Mouse (Mus musculus) adrenal gland, adult 2 months (tissue): ENCODE measurements around the gene Rhot2. TPM values are rescaled to one million over a fixed set of nuclear protein-coding genes. Genes with fewer than 3 reads are reported as not detected.

Source experiments
- DNase-seq: peaks from one replicate; pipeline ENCODE4 v3.0.0; 2021
- microRNA-seq, 2 experiments: library from miRNA; unstranded; fragments of <30 nt; microRNA quantifications; one replicate each; pipeline ENCODE4 v1.2.0; 2021
- polyA plus RNA-seq: library from polyadenylated mRNA; depleted of rRNA; stranded (reverse); fragments of >200 nt; gene quantifications from 2 replicates; pipeline ENCODE4 v1.2.3, GENCODE M21; 2012; rRNA removed
- total RNA-seq, 2 experiments: library from RNA; stranded (reverse); gene quantifications; 2 replicates each; pipeline ENCODE4 v1.2.3; 2021

The Rhot2 gene
- total and polyA plus RNA-seq, 3 experiments, result 107 to 193 (median 127) TPM

- peak; percentile 69 for DNase-seq
Measured at GRCm38 (mm10) chr17:25796211-25796771, 48.4 kb downstream of the Rhot2 start.

GRCm38 (mm10) chr17:25795609-25796092, 49.0 kb downstream of the Rhot2 start, which contains the start of gene AC134908.4:
Gene AC134908.4, minus strand, starts transcription at chr17:25795659.
- peak; percentile 49 for DNase-seq

- DNase-seq, result no peak
Measured at GRCm38 (mm10) chr17:25794998-25795397, 49.7 kb downstream of the Rhot2 start.

- no peak for DNase-seq
Measured at GRCm38 (mm10) chr17:25794197-25794596, 50.5 kb downstream of the Rhot2 start.

GRCm38 (mm10) chr17:25792615-25793014, 52.0 kb downstream of the Rhot2 start, which contains the start of gene Fam173a:
Gene Fam173a, minus strand, starts transcription at chr17:25792901.
- DNase-seq, result peak; percentile 84

- DNase-seq, result peak; percentile 90
Measured at GRCm38 (mm10) chr17:25791843-25792527, 52.7 kb downstream of the Rhot2 start.

GRCm38 (mm10) chr17:25791320-25791842, 53.3 kb downstream of the Rhot2 start:
- DNase-seq, result no peak

Small RNA genes lying within 50 kb of the gene (microRNA-seq; reads per million reads assigned to microRNA genes)
- 1.3 to 2.1 reads per million in 2 experiments for gene Mir3082

Other genes starting within 250 kb of the Rhot2 start
- gene Gng13, start 127.7 kb downstream of the Rhot2 start, total RNA-seq, result 1 to 10 TPM; 1.1 to 1.4 TPM
- not detected in 2 replicates for gene Gng13, start 127.7 kb downstream of the Rhot2 start, polyA plus RNA-seq
- 1 to 10 TPM; 1.8 to 2.3 TPM for gene Chtf18, start 117.4 kb downstream of the Rhot2 start, total RNA-seq
- gene Chtf18, start 117.4 kb downstream of the Rhot2 start, polyA plus RNA-seq, result 3.0 and 4.1 TPM in 2 replicates
- 10 to 100 TPM; 10.3 to 14.6 TPM for gene Rpusd1, start 117.2 kb downstream of the Rhot2 start, total RNA-seq
- 87.7 and 100 TPM in 2 replicates for gene Rpusd1, start 117.2 kb downstream of the Rhot2 start, polyA plus RNA-seq
- not detected for gene Mslnl, start 108.8 kb downstream of the Rhot2 start, total RNA-seq
- gene Mslnl, start 108.8 kb downstream of the Rhot2 start, polyA plus RNA-seq, result 0.18 and 0.26 TPM in 2 replicates
- 10 to 100 TPM in 1 of 2 experiments, 1 to 10 TPM in 1; 6.0 to 10.3 TPM for gene Msln, start 90.5 kb downstream of the Rhot2 start, total RNA-seq
- gene Msln, start 90.5 kb downstream of the Rhot2 start, polyA plus RNA-seq, result 4.1 and 5.2 TPM in 2 replicates
- gene Narfl, start 71.1 kb downstream of the Rhot2 start, total RNA-seq, result 10 to 100 TPM; 31.0 to 31.2 TPM
- gene Narfl, start 71.1 kb downstream of the Rhot2 start, polyA plus RNA-seq, result 18.9 and 22.1 TPM in 2 replicates
- gene Haghl, start 59.2 kb downstream of the Rhot2 start, total RNA-seq, result 10 to 100 TPM; 16.6 to 33.7 TPM
- gene Haghl, start 59.2 kb downstream of the Rhot2 start, polyA plus RNA-seq, result 67.2 and 70.8 TPM in 2 replicates
- not detected for gene Ccdc78, start 58.3 kb downstream of the Rhot2 start, total RNA-seq
- 0.11 TPM in 2 replicates for gene Ccdc78, start 58.3 kb downstream of the Rhot2 start, polyA plus RNA-seq
- gene Fam173a, start 52.0 kb downstream of the Rhot2 start, total RNA-seq, result 10 to 100 TPM; 52.0 to 81.1 TPM
- gene Fam173a, start 52.0 kb downstream of the Rhot2 start, polyA plus RNA-seq, result 125 and 146 TPM in 2 replicates
- gene AC134908.4, start 49.2 kb downstream of the Rhot2 start, total RNA-seq, result 1 to 10 TPM in 1 of 2 experiments, not detected in 1; 1.2 TPM
- gene AC134908.4, start 49.2 kb downstream of the Rhot2 start, polyA plus RNA-seq, result 0.96 TPM in 1 of 2 replicates, not detected in the other
- 10 to 100 TPM; 16.8 to 33.1 TPM for gene Metrn, start 47.7 kb downstream of the Rhot2 start, total RNA-seq
- gene Metrn, start 47.7 kb downstream of the Rhot2 start, polyA plus RNA-seq, result 121 and 176 TPM in 2 replicates
- 10 to 100 TPM; 26.6 to 54.4 TPM for gene Fbxl16, start 35.8 kb downstream of the Rhot2 start, total RNA-seq
- gene Fbxl16, start 35.8 kb downstream of the Rhot2 start, polyA plus RNA-seq, result 60.7 and 90.6 TPM in 2 replicates
- gene Wdr24, start 21.2 kb downstream of the Rhot2 start, total RNA-seq, result 10 to 100 TPM; 19.1 to 20.8 TPM
- 29.5 and 38.3 TPM in 2 replicates for gene Wdr24, start 21.2 kb downstream of the Rhot2 start, polyA plus RNA-seq
- gene Jmjd8, start 16.0 kb downstream of the Rhot2 start, total RNA-seq, result 100 to 1,000 TPM in 1 of 2 experiments, 10 to 100 TPM in 1; 99.4 to 111 TPM
- gene Jmjd8, start 16.0 kb downstream of the Rhot2 start, polyA plus RNA-seq, result 99.1 and 121 TPM in 2 replicates
- gene Stub1, start 11.4 kb downstream of the Rhot2 start, total RNA-seq, result 100 to 1,000 TPM; 149 to 184 TPM
- gene Stub1, start 11.4 kb downstream of the Rhot2 start, polyA plus RNA-seq, result 224 and 236 TPM in 2 replicates
- gene Rhbdl1, start 7.6 kb downstream of the Rhot2 start, total RNA-seq, result 10 to 100 TPM in 1 of 2 experiments, 1 to 10 TPM in 1; 9.8 to 47.1 TPM
- gene Rhbdl1, start 7.6 kb downstream of the Rhot2 start, polyA plus RNA-seq, result 88.1 and 142 TPM in 2 replicates
- gene Gm20683, start 3.1 kb downstream of the Rhot2 start, total RNA-seq, result 10 to 100 TPM; 14.0 to 16.3 TPM
- 192 and 239 TPM in 2 replicates for gene Gm20683, start 3.1 kb downstream of the Rhot2 start, polyA plus RNA-seq
- gene Wdr90, start 16.6 kb upstream of the Rhot2 start, total RNA-seq, result 10 to 100 TPM; 13.9 to 15.1 TPM
- 75.1 and 83.0 TPM in 2 replicates for gene Wdr90, start 16.6 kb upstream of the Rhot2 start, polyA plus RNA-seq
- 100 to 1,000 TPM; 302 to 466 TPM for gene Mcrip2, start 23.9 kb upstream of the Rhot2 start, total RNA-seq
- gene Mcrip2, start 23.9 kb upstream of the Rhot2 start, polyA plus RNA-seq, result 1,490 and 1,757 TPM in 2 replicates
- 100 to 1,000 TPM in 1 of 2 experiments, 10 to 100 TPM in 1; 90.9 to 141 TPM for gene Mettl26, start 30.2 kb upstream of the Rhot2 start, total RNA-seq
- 350 and 376 TPM in 2 replicates for gene Mettl26, start 30.2 kb upstream of the Rhot2 start, polyA plus RNA-seq
- gene Wfikkn1, start 36.0 kb upstream of the Rhot2 start, total RNA-seq, result 1 to 10 TPM in 1 of 2 experiments, under 1 TPM in 1; 0.52 to 2.1 TPM
- 2.1 and 2.5 TPM in 2 replicates for gene Wfikkn1, start 36.0 kb upstream of the Rhot2 start, polyA plus RNA-seq
- 10 to 100 TPM; 21.1 to 27.3 TPM for gene Rab40c, start 74.9 kb upstream of the Rhot2 start, total RNA-seq
- 52.1 and 68.8 TPM in 2 replicates for gene Rab40c, start 74.9 kb upstream of the Rhot2 start, polyA plus RNA-seq
- gene Pigq, start 100.1 kb upstream of the Rhot2 start, total RNA-seq, result 100 to 1,000 TPM; 105 to 121 TPM
- gene Pigq, start 100.1 kb upstream of the Rhot2 start, polyA plus RNA-seq, result 160 and 187 TPM in 2 replicates
- gene Nhlrc4, start 100.1 kb upstream of the Rhot2 start, total RNA-seq, result not detected
- not detected in 2 replicates for gene Nhlrc4, start 100.1 kb upstream of the Rhot2 start, polyA plus RNA-seq
- gene A930017K11Rik, start 107.7 kb upstream of the Rhot2 start, total RNA-seq, result not detected
- gene A930017K11Rik, start 107.7 kb upstream of the Rhot2 start, polyA plus RNA-seq, result 0.13 TPM in 1 of 2 replicates, not detected in the other
- 10 to 100 TPM; 16.3 to 18.1 TPM for gene Capn15, start 140.9 kb upstream of the Rhot2 start, total RNA-seq
- gene Capn15, start 140.9 kb upstream of the Rhot2 start, polyA plus RNA-seq, result 49.0 and 51.5 TPM in 2 replicates
- 10 to 100 TPM; 21.8 to 22.5 TPM for gene Rab11fip3, start 224.7 kb upstream of the Rhot2 start, total RNA-seq
- 23.8 and 30.7 TPM in 2 replicates for gene Rab11fip3, start 224.7 kb upstream of the Rhot2 start, polyA plus RNA-seq
- 10 to 100 TPM; 24.2 to 25.2 TPM for gene Decr2, start 245.5 kb upstream of the Rhot2 start, total RNA-seq
- gene Decr2, start 245.5 kb upstream of the Rhot2 start, polyA plus RNA-seq, result 8.5 and 10.2 TPM in 2 replicates